8 mouse cellular contexts compared by ENCODE assay signal in the genomic region with DNA sequence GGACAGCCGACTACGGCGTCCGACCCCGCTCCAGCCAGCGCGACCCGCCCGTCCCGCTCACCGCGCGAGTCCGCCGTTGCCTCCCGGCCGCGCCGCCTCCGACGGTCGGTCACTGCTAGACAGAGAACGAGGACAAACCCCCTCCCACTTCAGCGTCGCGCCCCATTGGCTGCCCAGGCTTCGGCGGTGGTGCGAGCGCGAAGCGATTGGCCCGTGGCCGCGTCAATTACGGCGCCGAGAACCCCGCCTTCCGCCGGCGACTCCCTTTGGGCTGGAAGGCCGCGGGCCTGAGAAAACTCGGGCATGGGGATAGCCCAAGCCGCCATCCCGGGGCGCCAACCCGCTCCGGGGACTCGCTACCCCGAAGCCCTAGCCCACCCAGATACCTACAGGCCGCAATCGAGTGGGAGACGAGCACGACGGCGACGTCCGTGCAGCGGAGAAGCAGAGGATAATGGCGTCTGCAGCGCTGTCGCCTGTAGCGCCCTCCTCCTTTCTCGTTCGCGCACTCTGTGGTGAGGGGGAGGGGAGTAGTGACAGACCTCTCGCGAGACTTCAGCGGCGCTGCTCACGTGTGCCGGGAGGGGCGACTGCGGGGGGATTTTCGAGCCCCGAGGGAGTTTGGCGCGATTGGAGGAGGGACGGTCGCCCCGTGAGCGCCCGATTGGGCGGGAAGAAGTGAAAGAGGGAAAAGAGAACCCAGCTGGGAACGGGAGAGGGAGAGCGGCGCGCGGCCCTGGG. TPM values are rescaled to one million over a fixed set of nuclear protein-coding genes. Genes with fewer than 3 reads are reported as not detected.
A peak's percentile ranks its signal among the peaks of the same experiment; 100 is the strongest.
DNase-seq lines count a peak whose midpoint lies in the region; ATAC-seq and TF ChIP-seq lines count a peak whose summit lies in the region.

A gene (plus strand): TSS at position 246 of the 741 bp plus-strand sequence.

- H3K9ac ChIP-seq in embryonic facial prominence, embryonic 13.5 days = peak within 1 kb of the TSS; percentile 96
- H3K9ac ChIP-seq in heart, adult 2 months (ENCODE audit: low read depth, low read length) = peak within 1 kb of the TSS; percentile 92
- H3K9ac ChIP-seq in limb, embryonic 14.5 days (ENCODE audit: low read depth, low read length, severe bottlenecking) = peak within 1 kb of the TSS; percentile 100
- H3K9ac ChIP-seq in midbrain, postnatal 0 days (replicated peaks; ENCODE audit: low read length, poor library complexity, severe bottlenecking) = peak within 1 kb of the TSS; percentile 100

- H3K79me2 ChIP-seq in heart, adult 2 months (replicated peaks; ENCODE audit: control insufficient read depth, insufficient read depth, low read length) = peaks cover 4% of the 10 kb centered on the region

- H3K4me1 ChIP-seq in embryonic facial prominence, embryonic 13.5 days = peaks cover 4% of the 10 kb centered on the region; the same call in 1 of the 2 replicates
- H3K4me1 ChIP-seq in heart, adult 2 months (ENCODE audit: control insufficient read depth, insufficient read depth, low read length) = peaks cover 2% of the 10 kb centered on the region; the same call in 1 of the 2 replicates
- H3K4me1 ChIP-seq in limb, embryonic 14.5 days (ENCODE audit: control insufficient read depth, insufficient read depth, low read length) = no peaks in the 10 kb centered on the region
- H3K4me1 ChIP-seq in midbrain, postnatal 0 days (ENCODE audit: insufficient read depth, low read length) = no peaks in the 10 kb centered on the region

- H3K27ac ChIP-seq in embryonic facial prominence, embryonic 13.5 days = peak within 1 kb of the TSS; percentile 99
- H3K27ac ChIP-seq in heart, adult 2 months = peak within 1 kb of the TSS; percentile 100
- H3K27ac ChIP-seq in limb, embryonic 14.5 days (replicated peaks; ENCODE audit: low read depth, low read length) = peak within 1 kb of the TSS; percentile 99
- H3K27ac ChIP-seq in midbrain, postnatal 0 days (ENCODE audit: low read depth, low read length) = peak within 1 kb of the TSS; percentile 97

- intact Hi-C loops in heart, adult 2 months (cut with DNase I) = loop anchor here (5.0 to 10.0 kb wide), 2 partner anchors 45 to 277 kb away; a partner anchor contains a TSS

- TF ChIP-seq CTCF in heart, adult 2 months (IDR thresholded peaks at IDR 0.05) = peak; percentile 21; the same call in 1 of the 2 replicates
- TF ChIP-seq CTCF in midbrain, postnatal 0 days (IDR thresholded peaks at IDR 0.05) = peak; percentile 62

- ATAC-seq in embryonic facial prominence, embryonic 13.5 days (ENCODE audit: insufficient number of reproducible peaks, insufficient read depth, low FRiP score, low TSS enrichment, low read depth) = peak; percentile 94
- ATAC-seq in limb, embryonic 14.5 days (ENCODE audit: low FRiP score, low read depth) = peak; percentile 94
- ATAC-seq in midbrain, postnatal 0 days (ENCODE audit: low FRiP score) = peak; percentile 96

- no peaks in the 10 kb centered on the region for H3K27me3 ChIP-seq in embryonic facial prominence, embryonic 13.5 days
- no peaks in the 10 kb centered on the region for H3K27me3 ChIP-seq in heart, adult 2 months (ENCODE audit: control insufficient read depth, insufficient read depth, low read length)
- H3K27me3 ChIP-seq in limb, embryonic 14.5 days (ENCODE audit: control insufficient read depth, insufficient read depth, low read length) = no peaks in the 10 kb centered on the region
- no peaks in the 10 kb centered on the region for H3K27me3 ChIP-seq in midbrain, postnatal 0 days (ENCODE audit: insufficient read depth, low read length)

- peaks cover 10% of the 10 kb centered on the region for H3K36me3 ChIP-seq in embryonic facial prominence, embryonic 13.5 days
- H3K36me3 ChIP-seq in heart, adult 2 months (ENCODE audit: control insufficient read depth, insufficient read depth, low read length) = peaks cover 16% of the 10 kb centered on the region
- peaks cover 28% of the 10 kb centered on the region for H3K36me3 ChIP-seq in limb, embryonic 14.5 days (ENCODE audit: control insufficient read depth, insufficient read depth, low read length)
- H3K36me3 ChIP-seq in midbrain, postnatal 0 days (ENCODE audit: insufficient read depth, low read length) = peaks cover 12% of the 10 kb centered on the region

- WGBS in embryonic facial prominence, embryonic 13.5 days = under 1% methylated on average over 82 of the region's 91 CpGs
- under 1% methylated on average over 89 of the region's 91 CpGs for WGBS in heart, adult 2 months
- WGBS in limb, embryonic 14.5 days = under 1% methylated on average over 61 of the region's 91 CpGs
- under 1% methylated on average over 71 of the region's 91 CpGs for WGBS in midbrain, postnatal 0 days

- no peaks in the 10 kb centered on the region for H3K9me3 ChIP-seq in embryonic facial prominence, embryonic 13.5 days
- no peaks in the 10 kb centered on the region for H3K9me3 ChIP-seq in limb, embryonic 14.5 days (ENCODE audit: control insufficient read depth, low read length)
- no peaks in the 10 kb centered on the region for H3K9me3 ChIP-seq in midbrain, postnatal 0 days (ENCODE audit: low read length)

- peak within 1 kb of the TSS; percentile 74 for H3K4me2 ChIP-seq in embryonic facial prominence, embryonic 13.5 days
- peak within 1 kb of the TSS; percentile 82 for H3K4me2 ChIP-seq in limb, embryonic 14.5 days (replicated peaks; ENCODE audit: low read depth, low read length, severe bottlenecking)
- peak within 1 kb of the TSS; percentile 78 for H3K4me2 ChIP-seq in midbrain, postnatal 0 days (ENCODE audit: low read depth, low read length, poor library complexity, severe bottlenecking)

- peak; percentile 95 for DNase-seq in 3134 (ENCODE audit: extremely low read depth, insufficient read length, low spot score)
- DNase-seq in adrenal gland, postnatal 36 days = peak; percentile 98
- DNase-seq in heart, adult 2 months = peak; percentile 99
- peak; percentile 95 to 96 for DNase-seq in kidney, adult 8-10 months
- peak; percentile 96 for DNase-seq in limb, embryonic 14.5 days (ENCODE audit: low spot score)
- DNase-seq in midbrain, postnatal 0 days (ENCODE audit: low spot score) = peak; percentile 98
- peak; percentile 97 for DNase-seq in spleen, postnatal 14 days (ENCODE audit: low spot score in 2 of 2)

- TF ChIP-seq POLR2A in heart, adult 2 months (IDR thresholded peaks at IDR 0.05; ENCODE audit: insufficient read depth, low read depth, low read length) = peak; percentile 99
- peak; percentile 94; the same call in 1 of the 2 replicates for TF ChIP-seq POLR2A in limb, embryonic 14.5 days (IDR thresholded peaks at IDR 0.05; ENCODE audit: borderline replicate concordance, extremely low read depth, insufficient read depth, insufficient read length)

- peak within 1 kb of the TSS; percentile 79 for H3K4me3 ChIP-seq in embryonic facial prominence, embryonic 13.5 days
- H3K4me3 ChIP-seq in heart, adult 2 months = peak within 1 kb of the TSS; percentile 94
- H3K4me3 ChIP-seq in limb, embryonic 14.5 days (replicated peaks; ENCODE audit: low read length) = peak within 1 kb of the TSS; percentile 100
- peak within 1 kb of the TSS; percentile 97 for H3K4me3 ChIP-seq in midbrain, postnatal 0 days (ENCODE audit: low read depth, low read length)

- TF ChIP-seq EP300 in heart, adult 2 months (IDR thresholded peaks at IDR 0.05; ENCODE audit: insufficient read depth, low read depth, low read length) = peak; percentile 70

RNA-seq across cellular contexts. Expression of the gene that starts here (rescaled TPM):
- 10 to 100 TPM; 18.1 to 21.9 TPM for total RNA-seq in adrenal gland, postnatal 36 days (2021)
- polyA plus RNA-seq in embryonic facial prominence, embryonic 13.5 days (2015; fragmentation: Nextera tagmentation; extraction: Ambion mirVana) = 24.7 and 25.9 TPM in 2 replicates
- 1 to 10 TPM; 9.0 to 9.2 TPM for total RNA-seq in heart, adult 2 months (2021)
- polyA plus RNA-seq in heart, adult 2 months (2012; rRNA removed) = 5.2 and 8.7 TPM in 2 replicates
- 14.4 and 15.2 TPM in 2 replicates for polyA plus RNA-seq in limb, embryonic 14.5 days (2012; rRNA removed)
- 23.5 and 24.0 TPM in 2 replicates for polyA plus RNA-seq in limb, embryonic 14.5 days (2014; fragmentation: Nextera tagmentation; extraction: Ambion mirVana)
- 13.9 and 20.3 TPM in 2 replicates for total RNA-seq in midbrain, postnatal 0 days (2014; rRNA removed)
- 17.8 and 18.7 TPM in 2 replicates for polyA plus RNA-seq in midbrain, postnatal 0 days (2015; fragmentation: Nextera tagmentation; extraction: Ambion mirVana)

Comparison
In these comparisons a context has a peak if more than half of its experiments do, and no peak if none do; other contexts are left out.
1. Peak in every context shown above with its lines: DNase-seq, ATAC-seq, H3K4me3 ChIP-seq and H3K27ac ChIP-seq.